Mouse (Mus musculus): ENCODE measurements around the gene Grin3a. TPM values are rescaled to one million over a fixed set of nuclear protein-coding genes. Genes with fewer than 3 reads are reported as not detected.

The Grin3a gene
- not detected in 2 replicates for total RNA-seq (2014; fragmentation: Nextera tagmentation)
- 0.12 and 0.27 TPM in 2 replicates for total RNA-seq (2017)
- not detected in 2 replicates for polyA plus RNA-seq (2012)

DNA sequence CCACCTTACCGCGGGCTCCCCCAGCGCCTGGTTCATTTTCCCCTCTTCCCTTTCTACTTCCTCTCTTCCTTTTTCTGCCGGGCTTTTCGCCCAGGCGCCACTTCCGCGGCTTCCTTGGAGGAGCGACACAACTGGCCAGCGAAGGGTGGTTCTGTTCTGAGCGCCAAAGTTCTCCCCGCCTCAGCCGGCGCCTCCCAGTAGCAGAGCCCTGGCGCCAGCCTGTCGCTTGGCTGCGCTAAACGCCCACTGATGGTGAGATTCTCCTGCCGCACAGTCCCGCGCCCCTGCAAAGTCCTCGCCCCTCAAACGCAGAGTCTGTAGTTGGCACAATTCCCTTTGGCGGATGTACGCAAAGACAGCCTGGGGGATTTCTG, at the start of gene Grin3a:
Gene Grin3a (minus strand): TSS at position 133 of the 374 bp plus-strand sequence.
- no peak for TF ChIP-seq TAL1 (conservative IDR thresholded peaks at IDR 0.05; ENCODE audit: low read depth, low read length)
- no peak for TF ChIP-seq CTCF (IDR thresholded peaks at IDR 0.05; ENCODE audit: low read depth, low read length)
- TF ChIP-seq GATA2 (IDR thresholded peaks at IDR 0.05; ENCODE audit: borderline replicate concordance, low read depth, low read length), result no peak
- TF ChIP-seq POLR2AphosphoS5 (IDR thresholded peaks at IDR 0.05; ENCODE audit: insufficient replicate concordance, low read depth, low read length), result no peak
- TF ChIP-seq GATA1 (IDR thresholded peaks at IDR 0.05; ENCODE audit: borderline replicate concordance, low read length), result no peak
- peaks cover 3% of the 10 kb centered on the region for H3K9me3 ChIP-seq (replicated peaks)
- no peaks in the 10 kb centered on the region for H3K36me3 ChIP-seq (replicated peaks)
- no peak for ATAC-seq (ENCODE audit: extremely low read depth, insufficient number of reproducible peaks, low FRiP score, poor library complexity, severe bottlenecking)
- H3K27me3 ChIP-seq (ENCODE audit: insufficient read depth, low read length), result peaks cover 6% of the 10 kb centered on the region; the same call in 1 of the 2 replicates
- H3K4me1 ChIP-seq (ENCODE audit: insufficient read depth, low read depth, low read length), result no peaks in the 10 kb centered on the region
- H3K4me3 ChIP-seq (ENCODE audit: low read depth, low read length), result 0 out of 2 replicates have a peak within 1 kb of the TSS, but pooled peaks have one; percentile 33
- DNase-seq (ENCODE audit: low spot score), result no peak

DNA sequence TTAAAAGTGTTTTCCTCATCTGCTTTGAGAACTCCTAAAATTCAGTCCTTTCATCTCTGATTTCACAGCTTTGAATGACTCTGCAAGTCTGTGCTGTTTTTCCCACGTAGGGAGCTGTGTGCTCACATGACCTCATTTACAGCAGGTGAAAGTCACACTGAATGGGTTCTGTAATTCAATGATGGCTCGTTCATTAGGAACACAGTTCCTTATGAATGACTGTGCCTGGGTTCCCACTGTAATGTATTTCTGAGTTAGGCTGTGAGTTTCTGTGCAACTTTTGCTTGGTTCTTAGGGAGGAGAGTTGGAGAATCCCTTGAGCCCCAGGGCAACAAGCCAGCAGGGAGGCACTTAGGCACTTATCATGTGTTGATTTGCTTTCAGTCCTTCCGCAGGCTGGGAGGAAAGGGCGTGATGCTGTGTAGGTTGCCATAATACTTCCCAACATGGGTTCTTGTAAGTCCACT, 46.3 kb upstream of the Grin3a start:
- DNase-seq (ENCODE audit: low spot score), result no peak
- ATAC-seq (ENCODE audit: extremely low read depth, insufficient number of reproducible peaks, low FRiP score, poor library complexity, severe bottlenecking), result no peak
- Histone ChIP-seq H3K27me3 (ENCODE audit: insufficient read depth, low read length) (no peaks in the 10 kb centered on the region), H3K4me1 (ENCODE audit: insufficient read depth, low read depth, low read length) (no peaks in the 10 kb centered on the region), H3K36me3 (replicated peaks) (no peaks in the 10 kb centered on the region), H3K4me3 (ENCODE audit: low read depth, low read length) (no peak overlapping the region), H3K9me3 (replicated peaks) (no peaks in the 10 kb centered on the region)
- TF ChIP-seq POLR2AphosphoS5 (IDR thresholded peaks at IDR 0.05; ENCODE audit: insufficient replicate concordance, low read depth, low read length) (no peak), GATA1 (IDR thresholded peaks at IDR 0.05; ENCODE audit: borderline replicate concordance, low read length) (no peak), TAL1 (conservative IDR thresholded peaks at IDR 0.05; ENCODE audit: low read depth, low read length) (no peak), CTCF (IDR thresholded peaks at IDR 0.05; ENCODE audit: low read depth, low read length) (no peak), GATA2 (IDR thresholded peaks at IDR 0.05; ENCODE audit: borderline replicate concordance, low read depth, low read length) (no peak)

- Histone ChIP-seq H3K4me1 (ENCODE audit: insufficient read depth, low read depth, low read length) (no peaks in the 10 kb centered on the region), H3K36me3 (replicated peaks) (no peaks in the 10 kb centered on the region), H3K9me3 (replicated peaks) (no peaks in the 10 kb centered on the region), H3K4me3 (ENCODE audit: low read depth, low read length) (no peak overlapping the region), H3K27me3 (ENCODE audit: insufficient read depth, low read length) (no peaks in the 10 kb centered on the region)
- TF ChIP-seq GATA2 (IDR thresholded peaks at IDR 0.05; ENCODE audit: borderline replicate concordance, low read depth, low read length), result no peak
- TF ChIP-seq POLR2AphosphoS5 (IDR thresholded peaks at IDR 0.05; ENCODE audit: insufficient replicate concordance, low read depth, low read length), result no peak
- TF ChIP-seq CTCF (IDR thresholded peaks at IDR 0.05; ENCODE audit: low read depth, low read length), result no peak
- DNase-seq (ENCODE audit: low spot score), result no peak
- no peak for ATAC-seq (ENCODE audit: extremely low read depth, insufficient number of reproducible peaks, low FRiP score, poor library complexity, severe bottlenecking)
These were observed 31.5 kb upstream of the Grin3a start for GRCm38 (mm10) chr4:49877084-49877483.

DNA sequence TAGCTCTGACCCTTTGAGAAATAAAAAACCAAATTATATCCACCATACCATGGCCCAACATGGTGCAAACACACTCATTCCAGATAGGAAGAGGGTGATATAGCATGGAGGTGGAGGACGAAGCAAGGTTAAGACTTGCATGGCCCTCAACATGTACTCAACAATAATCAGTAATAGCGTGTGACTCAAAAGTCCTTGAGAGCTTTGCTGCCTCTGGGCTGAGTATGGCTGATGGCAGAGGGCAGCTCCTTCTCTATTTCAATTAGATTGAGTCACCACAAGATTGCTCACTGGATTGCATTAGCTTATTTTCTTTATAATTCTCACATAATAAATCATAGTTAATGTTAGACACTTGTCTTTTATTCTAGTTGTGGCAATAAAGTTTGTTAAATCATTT, 15.1 kb upstream of the Grin3a start:
- Histone ChIP-seq H3K4me3 (ENCODE audit: low read depth, low read length) (no peak overlapping the region), H3K36me3 (replicated peaks) (no peaks in the 10 kb centered on the region), H3K9me3 (replicated peaks) (no peaks in the 10 kb centered on the region), H3K27me3 (ENCODE audit: insufficient read depth, low read length) (no peaks in the 10 kb centered on the region), H3K4me1 (ENCODE audit: insufficient read depth, low read depth, low read length) (no peaks in the 10 kb centered on the region)
- DNase-seq (ENCODE audit: low spot score) (no peak), ATAC-seq (ENCODE audit: extremely low read depth, insufficient number of reproducible peaks, low FRiP score, poor library complexity, severe bottlenecking) (no peak)
- TF ChIP-seq TAL1 (conservative IDR thresholded peaks at IDR 0.05; ENCODE audit: low read depth, low read length) (no peak), CTCF (IDR thresholded peaks at IDR 0.05; ENCODE audit: low read depth, low read length) (no peak), GATA2 (IDR thresholded peaks at IDR 0.05; ENCODE audit: borderline replicate concordance, low read depth, low read length) (no peak), GATA1 (IDR thresholded peaks at IDR 0.05; ENCODE audit: borderline replicate concordance, low read length) (no peak), POLR2AphosphoS5 (IDR thresholded peaks at IDR 0.05; ENCODE audit: insufficient replicate concordance, low read depth, low read length) (no peak)

GRCm38 (mm10) chr4:49844828-49845611, 524 bp downstream of the Grin3a start:
- no peaks in the 10 kb centered on the region for H3K36me3 ChIP-seq (replicated peaks)
- no peak for DNase-seq (ENCODE audit: low spot score)
- 0 out of 2 replicates have a peak overlapping the region, but pooled peaks have one; percentile 33 for H3K4me3 ChIP-seq (ENCODE audit: low read depth, low read length)
- peaks cover 3% of the 10 kb centered on the region for H3K9me3 ChIP-seq (replicated peaks)
- no peak for TF ChIP-seq GATA1 (IDR thresholded peaks at IDR 0.05; ENCODE audit: borderline replicate concordance, low read length)
- TF ChIP-seq POLR2AphosphoS5 (IDR thresholded peaks at IDR 0.05; ENCODE audit: insufficient replicate concordance, low read depth, low read length), result no peak
- no peak for TF ChIP-seq CTCF (IDR thresholded peaks at IDR 0.05; ENCODE audit: low read depth, low read length)
- TF ChIP-seq GATA2 (IDR thresholded peaks at IDR 0.05; ENCODE audit: borderline replicate concordance, low read depth, low read length), result no peak
- TF ChIP-seq TAL1 (conservative IDR thresholded peaks at IDR 0.05; ENCODE audit: low read depth, low read length), result no peak
- no peak for ATAC-seq (ENCODE audit: extremely low read depth, insufficient number of reproducible peaks, low FRiP score, poor library complexity, severe bottlenecking)
- peaks cover 6% of the 10 kb centered on the region; the same call in 1 of the 2 replicates for H3K27me3 ChIP-seq (ENCODE audit: insufficient read depth, low read length)
- no peaks in the 10 kb centered on the region for H3K4me1 ChIP-seq (ENCODE audit: insufficient read depth, low read depth, low read length)

DNA sequence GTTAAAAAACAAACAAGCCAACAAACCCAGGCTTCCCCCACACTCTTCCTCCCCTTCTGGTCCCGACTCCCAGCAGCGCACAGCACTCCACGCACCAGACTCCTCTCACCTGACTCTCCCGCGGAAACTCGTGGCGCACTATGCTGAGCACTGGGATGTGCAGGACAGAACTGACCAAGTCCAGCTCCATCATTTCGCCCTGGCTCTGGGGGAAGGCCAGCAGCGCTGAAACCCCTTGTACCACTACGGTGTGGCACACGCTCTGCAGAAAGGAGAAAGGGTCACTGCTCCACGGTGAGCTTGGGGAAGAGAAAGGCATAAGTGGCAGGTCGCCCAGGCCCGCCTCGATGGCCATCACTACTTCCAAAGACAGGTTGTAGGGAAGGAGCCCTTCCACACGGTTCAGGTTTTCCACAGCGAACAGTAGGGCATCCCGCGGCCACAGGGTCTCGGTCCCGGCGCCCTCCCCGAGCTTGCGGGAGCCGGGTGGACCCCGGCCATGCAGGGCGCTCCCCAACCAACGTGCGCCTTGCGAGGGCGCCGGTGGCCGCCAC, 1.2 kb downstream of the Grin3a start:
- no peaks in the 10 kb centered on the region for H3K36me3 ChIP-seq (replicated peaks)
- ATAC-seq (ENCODE audit: extremely low read depth, insufficient number of reproducible peaks, low FRiP score, poor library complexity, severe bottlenecking) (no peak), DNase-seq (ENCODE audit: low spot score) (no peak)
- peaks cover 6% of the 10 kb centered on the region; the same call in 1 of the 2 replicates for H3K27me3 ChIP-seq (ENCODE audit: insufficient read depth, low read length)
- TF ChIP-seq POLR2AphosphoS5 (IDR thresholded peaks at IDR 0.05; ENCODE audit: insufficient replicate concordance, low read depth, low read length) (no peak), GATA1 (IDR thresholded peaks at IDR 0.05; ENCODE audit: borderline replicate concordance, low read length) (no peak), CTCF (IDR thresholded peaks at IDR 0.05; ENCODE audit: low read depth, low read length) (no peak), TAL1 (conservative IDR thresholded peaks at IDR 0.05; ENCODE audit: low read depth, low read length) (no peak), GATA2 (IDR thresholded peaks at IDR 0.05; ENCODE audit: borderline replicate concordance, low read depth, low read length) (no peak)
- no peaks in the 10 kb centered on the region for H3K4me1 ChIP-seq (ENCODE audit: insufficient read depth, low read depth, low read length)
- 0 out of 2 replicates have a peak overlapping the region, but pooled peaks have one; percentile 33 for H3K4me3 ChIP-seq (ENCODE audit: low read depth, low read length)
- H3K9me3 ChIP-seq (replicated peaks), result peaks cover 3% of the 10 kb centered on the region
